Mouse (Mus musculus): Measurements from ENCODE around the gene Rps16.
"Not testable (repeated sequence)": the region's sequence is repeated elsewhere in the genome, so short reads cannot be mapped to it uniquely, and the experiment has no call there.

DNA sequence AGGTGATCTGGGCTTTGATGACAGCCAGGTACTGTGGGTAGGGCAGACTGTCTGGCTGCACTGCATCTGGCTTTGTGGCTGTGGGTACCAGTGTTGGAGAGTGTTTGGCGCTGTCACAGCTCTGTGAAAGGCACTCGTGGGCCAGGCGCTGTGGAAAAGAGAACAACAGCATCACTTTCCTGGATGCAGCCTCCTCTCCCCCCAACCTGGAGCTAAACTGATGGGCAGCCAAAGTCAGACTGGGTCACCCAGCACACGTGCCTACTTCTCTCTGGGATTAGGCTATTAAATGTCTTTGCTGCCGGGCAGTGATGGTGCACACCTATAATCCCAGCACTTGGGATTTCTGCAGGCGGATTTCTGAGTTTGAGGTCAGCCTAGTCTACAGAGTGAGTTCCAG lies 36.4 kb downstream of the Rps16 start:
- TF ChIP-seq CTCF (IDR thresholded peaks at IDR 0.05; ENCODE audit: low read depth, low read length); POLR2AphosphoS5 (IDR thresholded peaks at IDR 0.05; ENCODE audit: insufficient replicate concordance, low read depth, low read length); TAL1 (conservative IDR thresholded peaks at IDR 0.05; ENCODE audit: low read depth, low read length); GATA1 (IDR thresholded peaks at IDR 0.05; ENCODE audit: borderline replicate concordance, low read length): not testable (repeated sequence)

All from G1E (cell line).